Mouse (Mus musculus) activated CD4-positive, CD25-positive, alpha-beta regulatory T cell (primary cell): ENCODE data around the gene Psmc1. TPM values are rescaled to one million over a fixed set of nuclear protein-coding genes. Genes with fewer than 3 reads are reported as not detected.

Source experiments
- polyA plus RNA-seq, 2 experiments: library from polyadenylated mRNA; unstranded; fragments of 100-300 nt; shearing (Covaris generic); gene quantifications; one replicate each; pipeline ENCODE4 v1.2.1; 2017

Psmc1 gene
- 100 to 1,000 TPM; 154 to 178 TPM for polyA plus RNA-seq

GRCm38 (mm10) chr12:100109986-100110696, at the start of gene Psmc1:
Gene Psmc1, plus strand, starts transcription at chr12:100110154.

GRCm38 (mm10) chr12:100159261-100159975, 49.5 kb downstream of the Psmc1 start, which contains the start of gene Nrde2:
Gene Nrde2, minus strand, starts transcription at chr12:100159653.

Other genes with a start within 250 kb of the Psmc1 start
- 1 to 10 TPM; 1.7 to 3.8 TPM for gene Efcab11, start 225.7 kb upstream of the Psmc1 start, polyA plus RNA-seq
- 10 to 100 TPM; 22.3 to 28.0 TPM for gene Tdp1, start 225.6 kb upstream of the Psmc1 start, polyA plus RNA-seq
- gene Kcnk13, start 145.7 kb upstream of the Psmc1 start, polyA plus RNA-seq = under 1 TPM in 1 of 2 experiments, not detected in 1; 0.68 TPM
- gene Nrde2, start 49.5 kb downstream of the Psmc1 start, polyA plus RNA-seq = 10 to 100 TPM; 19.7 to 22.6 TPM
- gene Calm1, start 89.3 kb downstream of the Psmc1 start, polyA plus RNA-seq = 1,000 to 10,000 TPM; 1,340 to 1,620 TPM